Mouse (Mus musculus): ENCODE data around the gene Rnase12.
A peak's percentile ranks its signal among the peaks of the same experiment; 100 is the strongest.

Gene Rnase12

GRCm38 (mm10) chr14:51085086-51085485 is 27.6 kb upstream of the Rnase12 start:
- no peak for DNase-seq (ENCODE audit: low spot score)

GRCm38 (mm10) chr14:51083805-51084204 is 26.3 kb upstream of the Rnase12 start:
- DNase-seq (ENCODE audit: low spot score), result no peak

GRCm38 (mm10) chr14:51082599-51083581 is 25.4 kb upstream of the Rnase12 start:
- peak; percentile 58 for DNase-seq (ENCODE audit: low spot score)

- DNase-seq (ENCODE audit: low spot score), result no peak
These were observed 23.6 kb upstream of the Rnase12 start for GRCm38 (mm10) chr14:51081035-51081434.

GRCm38 (mm10) chr14:51079180-51079579 is 21.7 kb upstream of the Rnase12 start:
- no peak for DNase-seq (ENCODE audit: low spot score)

- DNase-seq (ENCODE audit: low spot score), result no peak
These were observed 16.9 kb upstream of the Rnase12 start, which contains the start of gene Olfr750 for GRCm38 (mm10) chr14:51074335-51074734. Olfr750 (minus strand) TSS chr14:51074435.

GRCm38 (mm10) chr14:51069617-51070016 is 12.2 kb upstream of the Rnase12 start:
- DNase-seq (ENCODE audit: low spot score), result peak; percentile 43

GRCm38 (mm10) chr14:51068956-51069355 is 11.5 kb upstream of the Rnase12 start:
- no peak for DNase-seq (ENCODE audit: low spot score)

GRCm38 (mm10) chr14:51060761-51061160 is 3.3 kb upstream of the Rnase12 start:
- DNase-seq (ENCODE audit: low spot score), result no peak

GRCm38 (mm10) chr14:51054243-51055237 is 2.9 kb downstream of the Rnase12 start:
- DNase-seq (ENCODE audit: low spot score), result no peak

- DNase-seq (ENCODE audit: low spot score), result no peak
These were observed 4.3 kb downstream of the Rnase12 start for GRCm38 (mm10) chr14:51053176-51053575.

- no peak for DNase-seq (ENCODE audit: low spot score)
These were observed 5.5 kb downstream of the Rnase12 start for GRCm38 (mm10) chr14:51051941-51052340.

- no peak for DNase-seq (ENCODE audit: low spot score)
These were observed 7.4 kb downstream of the Rnase12 start, which contains the start of gene Rnase11 for GRCm38 (mm10) chr14:51050063-51050462. Rnase11 (minus strand) TSS chr14:51050163.

- DNase-seq (ENCODE audit: low spot score), result no peak
These were observed 9.6 kb downstream of the Rnase12 start for GRCm38 (mm10) chr14:51047846-51048245.

- DNase-seq (ENCODE audit: low spot score), result no peak
These were observed 15.7 kb downstream of the Rnase12 start, which contains the start of gene Rnase9 for GRCm38 (mm10) chr14:51041769-51042168. Rnase9 (minus strand) TSS chr14:51041869.

GRCm38 (mm10) chr14:51036214-51036613 is 21.2 kb downstream of the Rnase12 start:
- DNase-seq (ENCODE audit: low spot score), result no peak

GRCm38 (mm10) chr14:51035206-51035605 is 22.3 kb downstream of the Rnase12 start:
- DNase-seq (ENCODE audit: low spot score), result no peak

- no peak for DNase-seq (ENCODE audit: low spot score)
These were observed 29.9 kb downstream of the Rnase12 start for GRCm38 (mm10) chr14:51027387-51028155.

- DNase-seq (ENCODE audit: low spot score), result peak; percentile 79
These were observed 30.9 kb downstream of the Rnase12 start for GRCm38 (mm10) chr14:51026391-51027133.

GRCm38 (mm10) chr14:51024820-51025219 is 32.6 kb downstream of the Rnase12 start:
- DNase-seq (ENCODE audit: low spot score), result no peak

- DNase-seq (ENCODE audit: low spot score), result no peak
These were observed 34.0 kb downstream of the Rnase12 start for GRCm38 (mm10) chr14:51023457-51023856.
